Mouse (Mus musculus): ENCODE measurements at regions not wholly inside any gene's neighbourhood (a gene's known extent, or its start where the extent isn't known, plus 50 kb on each side); places are given as distances from the start of the nearest gene placed in this dataset.
"Not testable (repeated sequence)": the region's sequence is repeated elsewhere in the genome, so short reads cannot be mapped to it uniquely, and the experiment has no call there.

GRCm38 (mm10) chr4:6600766-6601367, 1638.0 kb downstream of the Car8 start:
- whole genome bisulfite sequencing (ENCODE audit: insufficient replicate concordance) = 60% methylated on average over 7 of the region's 7 CpGs
- no peak for ATAC-seq (ENCODE audit: insufficient read depth)
- Histone ChIP-seq H3K4me1 (replicated peaks; ENCODE audit: control insufficient read depth in 2 of 2, insufficient read depth in 2 of 2, low read length in 1 of 2) (no peaks in the 10 kb centered on the region), H3K4me2 (ENCODE audit: low read depth) (no peak overlapping the region), H3K27ac (no peak overlapping the region), H3K36me3 (replicated peaks; ENCODE audit: control insufficient read depth, insufficient read depth, low read depth) (no peaks in the 10 kb centered on the region), H3K4me3 (ENCODE audit: insufficient read depth in 1 of 2, low read depth in 2 of 2, low read length in 2 of 2) (no peak overlapping the region), H3K9ac (replicated peaks) (no peak overlapping the region), H3K9me3 (ENCODE audit: control insufficient read depth, low read length) (no peaks in the 10 kb centered on the region), H3K27me3 (ENCODE audit: control insufficient read depth, insufficient read depth, low read length) (no peaks in the 10 kb centered on the region)
- no peak for DNase-seq (ENCODE audit: low read depth in 3 of 3, low spot score in 3 of 3)
- TF ChIP-seq EP300 (IDR thresholded peaks at IDR 0.05; ENCODE audit: low read depth) (no peak), CTCF (IDR thresholded peaks at IDR 0.05; ENCODE audit: low read depth) (no peak)

GRCm38 (mm10) chr4:6596321-6596720, 1642.5 kb downstream of the Car8 start:
- WGBS (ENCODE audit: insufficient replicate concordance) = 31% methylated on average over 1 of the region's 1 CpGs
- no peak for ATAC-seq (ENCODE audit: insufficient read depth)

GRCm38 (mm10) chr4:6592890-6593289, 1646.0 kb downstream of the Car8 start:
- not testable (repeated sequence) for H3K9ac ChIP-seq (replicated peaks); H3K4me3 ChIP-seq (ENCODE audit: insufficient read depth in 1 of 2, low read depth in 2 of 2, low read length in 2 of 2); H3K27ac ChIP-seq; DNase-seq (ENCODE audit: low read depth in 3 of 3, low spot score in 3 of 3); H3K4me1 ChIP-seq (replicated peaks; ENCODE audit: control insufficient read depth in 2 of 2, insufficient read depth in 2 of 2, low read length in 1 of 2); H3K9me3 ChIP-seq (ENCODE audit: control insufficient read depth, low read length); H3K4me2 ChIP-seq (ENCODE audit: low read depth); ATAC-seq (ENCODE audit: insufficient read depth); H3K36me3 ChIP-seq (replicated peaks; ENCODE audit: control insufficient read depth, insufficient read depth, low read depth); H3K27me3 ChIP-seq (ENCODE audit: control insufficient read depth, insufficient read depth, low read length)
- WGBS (ENCODE audit: insufficient replicate concordance) = 44% methylated on average over 3 of the region's 3 CpGs

More at GRCm38 (mm10) chr4:6596321-6596720, 1642.5 kb downstream of the Car8 start:
- TF ChIP-seq EP300 (IDR thresholded peaks at IDR 0.05; ENCODE audit: low read depth) (no peak), CTCF (IDR thresholded peaks at IDR 0.05; ENCODE audit: low read depth) (no peak)
- H3K9me3 ChIP-seq (ENCODE audit: control insufficient read depth, low read length) = no peaks in the 10 kb centered on the region
- no peak overlapping the region for H3K4me2 ChIP-seq (ENCODE audit: low read depth)
- no peak for DNase-seq (ENCODE audit: low read depth in 3 of 3, low spot score in 3 of 3)
- no peak overlapping the region for H3K4me3 ChIP-seq (ENCODE audit: insufficient read depth in 1 of 2, low read depth in 2 of 2, low read length in 2 of 2)
- no peaks in the 10 kb centered on the region for H3K4me1 ChIP-seq (replicated peaks; ENCODE audit: control insufficient read depth in 2 of 2, insufficient read depth in 2 of 2, low read length in 1 of 2)
- no peak overlapping the region for H3K27ac ChIP-seq
- no peak overlapping the region for H3K9ac ChIP-seq (replicated peaks)
- H3K27me3 ChIP-seq (ENCODE audit: control insufficient read depth, insufficient read depth, low read length) = no peaks in the 10 kb centered on the region
- no peaks in the 10 kb centered on the region for H3K36me3 ChIP-seq (replicated peaks; ENCODE audit: control insufficient read depth, insufficient read depth, low read depth)

- H3K36me3 ChIP-seq (replicated peaks; ENCODE audit: control insufficient read depth, insufficient read depth, low read depth) = no peaks in the 10 kb centered on the region
- H3K9ac ChIP-seq (replicated peaks) = no peak overlapping the region
- H3K27ac ChIP-seq = no peak overlapping the region
- TF ChIP-seq EP300 (IDR thresholded peaks at IDR 0.05; ENCODE audit: low read depth) (no peak), CTCF (IDR thresholded peaks at IDR 0.05; ENCODE audit: low read depth) (peak; percentile 60; the same call in 1 of the 2 replicates)
- H3K27me3 ChIP-seq (ENCODE audit: control insufficient read depth, insufficient read depth, low read length) = no peaks in the 10 kb centered on the region
- no peak overlapping the region for H3K4me3 ChIP-seq (ENCODE audit: insufficient read depth in 1 of 2, low read depth in 2 of 2, low read length in 2 of 2)
- no peaks in the 10 kb centered on the region for H3K4me1 ChIP-seq (replicated peaks; ENCODE audit: control insufficient read depth in 2 of 2, insufficient read depth in 2 of 2, low read length in 1 of 2)
- no peak overlapping the region; the same call in 1 of the 2 replicates for H3K4me2 ChIP-seq (ENCODE audit: low read depth)
- no peaks in the 10 kb centered on the region for H3K9me3 ChIP-seq (ENCODE audit: control insufficient read depth, low read length)
- no peak for ATAC-seq (ENCODE audit: insufficient read depth)
- peak in 1 of 3 experiments; percentile 10 for DNase-seq (ENCODE audit: low read depth in 3 of 3, low spot score in 3 of 3)
- 31% methylated on average over 11 of the region's 11 CpGs for WGBS (ENCODE audit: insufficient replicate concordance)
Observed at GRCm38 (mm10) chr4:6561604-6562357, 1677.1 kb downstream of the Car8 start.

- Histone ChIP-seq H3K27ac (no peak overlapping the region), H3K27me3 (ENCODE audit: control insufficient read depth, insufficient read depth, low read length) (no peaks in the 10 kb centered on the region), H3K4me2 (ENCODE audit: low read depth) (no peak overlapping the region), H3K4me3 (ENCODE audit: insufficient read depth in 1 of 2, low read depth in 2 of 2, low read length in 2 of 2) (no peak overlapping the region), H3K36me3 (replicated peaks; ENCODE audit: control insufficient read depth, insufficient read depth, low read depth) (no peaks in the 10 kb centered on the region), H3K9me3 (ENCODE audit: control insufficient read depth, low read length) (no peaks in the 10 kb centered on the region), H3K9ac (replicated peaks) (no peak overlapping the region), H3K4me1 (replicated peaks; ENCODE audit: control insufficient read depth in 2 of 2, insufficient read depth in 2 of 2, low read length in 1 of 2) (no peaks in the 10 kb centered on the region)
- DNase-seq (ENCODE audit: low read depth in 3 of 3, low spot score in 3 of 3) = no peak
- ATAC-seq (ENCODE audit: insufficient read depth) = no peak
- no peak for TF ChIP-seq CTCF (IDR thresholded peaks at IDR 0.05; ENCODE audit: low read depth)
- no peak for TF ChIP-seq EP300 (IDR thresholded peaks at IDR 0.05; ENCODE audit: low read depth)
- WGBS (ENCODE audit: insufficient replicate concordance) = 71% methylated on average over 5 of the region's 5 CpGs
Observed at GRCm38 (mm10) chr4:6539626-6540025, 1699.2 kb downstream of the Car8 start.

Data from liver, embryonic 14.5 days (tissue).